Mouse (Mus musculus) thymus, adult 2 months (tissue): ENCODE results near the gene Igfbp6. TPM values are rescaled to one million over a fixed set of nuclear protein-coding genes. Genes with fewer than 3 reads are reported as not detected.

Source experiments
- DNase-seq: peaks from one replicate; pipeline ENCODE4 v3.0.0; 2021
- H3K27ac ChIP-seq: fragments of 200-500 bp; 2 replicates; pipeline ENCODE4 v1.5.1; 2012; ENCODE audit warnings: low read length, control low read depth; ENCODE audit not compliant: control insufficient read depth, insufficient read depth
- H3K27me3 ChIP-seq: fragments of 200-500 bp; 2 replicates; pipeline ENCODE4 v1.6.1; 2012; ENCODE audit warnings: mild to moderate bottlenecking, low read length, moderate library complexity, mixed read lengths; ENCODE audit not compliant: control insufficient read depth, insufficient read depth
- H3K36me3 ChIP-seq: fragments of 200-500 bp; 2 replicates; pipeline ENCODE4 v1.6.1; 2012; ENCODE audit warnings: mild to moderate bottlenecking, low read length, moderate library complexity; ENCODE audit not compliant: control insufficient read depth, insufficient read depth
- H3K4me1 ChIP-seq: fragments of 200-500 bp; replicated peaks from 2 replicates; pipeline ENCODE4 v1.6.1; 2012; ENCODE audit warnings: low read length; ENCODE audit not compliant: control insufficient read depth, insufficient read depth
- H3K4me3 ChIP-seq: fragments of 200-500 bp; 2 replicates; pipeline ENCODE4 v1.5.1; 2012; ENCODE audit warnings: mild to moderate bottlenecking, low read length, control low read depth, moderate library complexity; ENCODE audit not compliant: control insufficient read depth, insufficient read depth
- CTCF ChIP-seq: fragments of 200-500 bp; IDR thresholded peaks from 2 replicates; pipeline ENCODE4 v1.5.1; 2012; ENCODE audit warnings: mild to moderate bottlenecking, control low read depth, low read length, moderate library complexity, borderline replicate concordance; ENCODE audit not compliant: control insufficient read depth, poor library complexity, insufficient read depth; ENCODE audit errors: extremely low read depth
- POLR2A ChIP-seq: fragments of 200-500 bp; IDR thresholded peaks from 2 replicates; pipeline ENCODE4 v1.6.1; 2012; ENCODE audit warnings: mild to moderate bottlenecking, low read length, control low read depth, moderate library complexity; ENCODE audit not compliant: control insufficient read depth, poor library complexity, insufficient read depth; ENCODE audit errors: extremely low read depth
- WGBS: fragments of 180-500 bp; shearing (Covaris S2); methylation state at CpG from one replicate; pipeline ENCODE4 v1.1.7; 2018; 5-methylcytosine and 5-hydroxymethylcytosine counted together
- polyA plus RNA-seq: library from polyadenylated mRNA; depleted of rRNA; stranded (reverse); fragments of >200 nt; gene quantifications from 2 replicates; pipeline ENCODE4 v1.2.3, GENCODE M21; 2012

Igfbp6 gene
- polyA plus RNA-seq, 1 experiment: 30.2 TPM

DNA sequence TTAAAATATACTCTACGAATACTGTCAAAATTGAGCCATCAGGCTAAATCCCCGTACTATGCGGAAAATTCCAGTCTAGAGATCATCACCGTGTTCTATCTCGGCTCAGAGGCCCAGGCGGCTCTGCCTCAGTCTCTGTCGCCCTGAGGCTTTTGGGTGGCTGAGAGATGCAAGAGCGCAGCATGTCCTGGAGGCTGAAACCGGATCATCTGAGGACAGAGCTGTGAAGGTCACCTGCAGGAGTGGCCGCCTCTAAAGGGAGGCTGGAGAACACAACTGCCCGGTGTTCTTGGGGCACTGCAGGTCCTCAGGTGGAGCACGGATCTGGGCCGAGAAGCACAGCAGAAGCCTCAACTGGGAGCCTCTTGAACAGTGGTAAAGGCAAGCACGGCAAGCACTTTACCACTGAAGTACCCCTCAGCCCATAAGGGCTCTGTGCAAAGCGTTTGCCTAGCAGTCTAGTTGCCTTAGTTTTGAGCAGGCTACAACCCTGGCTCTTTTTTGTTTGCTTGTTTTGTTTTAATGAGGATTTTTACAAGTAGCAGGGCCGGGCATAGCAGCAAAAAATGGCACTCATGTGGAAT lies 31.7 kb downstream of the Igfbp6 start:
- H3K27me3 ChIP-seq: no peaks in the 10 kb centered on the region
- no peak for DNase-seq
- H3K4me3 ChIP-seq: no peak overlapping the region
- 97% methylated on average over 16 of the region's 16 CpGs for WGBS
- TF ChIP-seq CTCF: no peak
- TF ChIP-seq POLR2A: no peak
- H3K27ac ChIP-seq: no peak overlapping the region
- H3K4me1 ChIP-seq: peaks cover 2% of the 10 kb centered on the region; the same call in 1 of the 2 replicates
- no peaks in the 10 kb centered on the region for H3K36me3 ChIP-seq

DNA sequence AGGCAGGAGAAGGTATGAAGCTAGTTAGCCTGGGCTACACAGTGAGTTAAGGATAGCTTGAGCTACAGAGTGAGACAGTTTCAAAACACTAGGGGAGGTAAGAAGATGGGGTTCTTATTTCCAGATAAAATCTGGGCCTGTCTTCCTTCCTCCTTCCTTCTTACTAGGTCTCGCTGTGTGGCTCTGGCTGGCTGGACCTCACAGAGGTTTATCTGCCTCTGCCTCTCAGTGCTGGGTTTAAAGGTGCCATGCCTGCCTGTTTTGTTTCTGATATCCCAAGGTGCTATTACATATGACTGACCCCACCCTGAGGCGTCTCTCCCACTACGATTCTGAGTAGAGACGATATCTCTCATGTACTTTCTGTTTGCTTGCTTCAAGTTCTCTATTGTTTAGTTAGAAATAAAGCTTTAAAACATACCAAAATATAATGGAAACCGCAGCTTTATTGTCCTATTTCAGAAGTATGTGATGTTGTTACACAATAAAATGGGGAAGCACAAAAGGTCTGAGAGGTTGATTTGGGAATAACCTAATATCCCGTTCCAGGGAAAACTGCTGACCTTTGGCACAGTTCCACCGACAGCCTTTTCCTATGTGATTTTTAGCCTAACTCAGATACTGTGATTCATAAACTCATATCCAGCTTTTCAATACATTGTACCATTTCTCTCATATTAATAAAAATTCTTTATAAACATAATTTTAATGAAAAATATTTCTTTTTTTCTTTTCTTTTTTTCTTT lies 32.6 kb downstream of the Igfbp6 start:
- Histone ChIP-seq H3K27me3 (no peaks in the 10 kb centered on the region), H3K4me1 (peaks cover 2% of the 10 kb centered on the region; the same call in 1 of the 2 replicates), H3K4me3 (no peak overlapping the region), H3K36me3 (no peaks in the 10 kb centered on the region), H3K27ac (no peak overlapping the region)
- 89% methylated on average over 7 of the region's 7 CpGs for WGBS
- TF ChIP-seq POLR2A: no peak
- no peak for TF ChIP-seq CTCF
- no peak for DNase-seq

DNA sequence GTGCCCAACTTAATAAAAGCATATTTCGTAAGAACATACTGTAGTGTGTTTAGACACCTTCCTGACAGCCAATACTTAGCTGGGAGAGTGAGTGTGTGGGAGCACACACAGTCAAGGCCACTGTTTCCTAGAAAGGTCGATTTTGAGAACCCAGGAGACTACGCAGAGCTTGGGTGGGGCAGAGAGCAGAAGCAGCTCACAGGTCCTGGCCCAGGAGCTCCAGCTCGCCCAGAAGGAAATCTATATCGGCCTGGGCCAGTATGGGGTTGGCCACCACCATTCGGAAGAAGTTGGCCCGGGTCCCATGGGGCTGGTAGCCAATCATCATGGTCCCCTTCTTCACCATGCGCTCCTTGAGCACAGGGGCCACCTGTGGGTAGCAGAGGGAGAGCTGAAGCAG lies 33.3 kb downstream of the Igfbp6 start:
- Histone ChIP-seq H3K27me3 (no peaks in the 10 kb centered on the region), H3K36me3 (no peaks in the 10 kb centered on the region), H3K4me3 (no peak overlapping the region), H3K27ac (no peak overlapping the region), H3K4me1 (peaks cover 2% of the 10 kb centered on the region; the same call in 1 of the 2 replicates)
- WGBS: 89% methylated on average over 8 of the region's 8 CpGs
- TF ChIP-seq CTCF (no peak), POLR2A (no peak)
- DNase-seq: no peak

DNA sequence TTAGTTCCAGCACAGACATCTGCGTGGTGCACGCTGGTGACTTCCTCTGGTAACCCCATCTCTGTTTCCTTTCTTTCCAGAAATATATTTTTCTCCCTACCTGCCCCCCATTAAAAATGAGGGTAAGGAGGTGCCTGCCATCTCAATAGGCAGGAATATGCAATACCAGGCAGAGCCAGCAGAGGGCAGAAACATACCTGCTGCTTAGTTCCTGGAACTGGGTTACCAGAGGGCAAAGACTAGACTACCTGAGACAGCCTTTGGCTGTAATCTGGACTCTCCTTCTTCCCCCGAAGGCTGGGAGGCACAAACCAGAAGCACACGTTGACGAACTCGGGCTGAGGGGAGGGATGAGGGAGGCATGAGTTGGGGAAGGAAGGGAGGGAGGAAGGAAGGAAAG lies 34.1 kb downstream of the Igfbp6 start:
- WGBS: 15% methylated on average over 6 of the region's 6 CpGs
- Histone ChIP-seq H3K4me1 (peaks cover 2% of the 10 kb centered on the region; the same call in 1 of the 2 replicates), H3K27ac (no peak overlapping the region), H3K4me3 (no peak overlapping the region), H3K36me3 (no peaks in the 10 kb centered on the region), H3K27me3 (no peaks in the 10 kb centered on the region)
- DNase-seq: peak; percentile 87
- TF ChIP-seq CTCF: no peak
- TF ChIP-seq POLR2A: no peak

DNA sequence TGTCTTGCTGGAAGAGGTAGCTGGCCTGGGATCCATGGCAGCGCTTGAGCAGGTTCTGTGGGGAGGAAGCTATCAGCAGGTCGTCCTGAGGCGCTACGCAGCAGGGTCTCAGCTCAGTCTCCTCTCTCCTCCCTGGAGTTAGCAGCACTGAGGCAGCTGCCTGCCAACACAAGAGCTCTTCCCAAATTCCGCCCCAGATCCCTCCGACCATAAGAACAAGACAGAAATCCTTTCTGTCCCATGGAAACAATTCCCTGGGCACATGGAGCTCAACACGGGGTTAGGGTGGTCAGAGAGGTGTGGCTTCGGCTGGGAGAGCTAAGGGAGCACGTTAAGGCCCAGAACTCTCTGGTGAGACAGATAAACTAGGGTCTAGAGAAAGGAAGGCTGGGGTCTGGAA lies 34.9 kb downstream of the Igfbp6 start:
- Histone ChIP-seq H3K4me3 (no peak overlapping the region), H3K36me3 (no peaks in the 10 kb centered on the region), H3K27ac (no peak overlapping the region), H3K27me3 (no peaks in the 10 kb centered on the region), H3K4me1 (peaks cover 2% of the 10 kb centered on the region; the same call in 1 of the 2 replicates)
- no peak for DNase-seq
- TF ChIP-seq POLR2A: no peak
- TF ChIP-seq CTCF: no peak
- WGBS: 95% methylated on average over 9 of the region's 9 CpGs

DNA sequence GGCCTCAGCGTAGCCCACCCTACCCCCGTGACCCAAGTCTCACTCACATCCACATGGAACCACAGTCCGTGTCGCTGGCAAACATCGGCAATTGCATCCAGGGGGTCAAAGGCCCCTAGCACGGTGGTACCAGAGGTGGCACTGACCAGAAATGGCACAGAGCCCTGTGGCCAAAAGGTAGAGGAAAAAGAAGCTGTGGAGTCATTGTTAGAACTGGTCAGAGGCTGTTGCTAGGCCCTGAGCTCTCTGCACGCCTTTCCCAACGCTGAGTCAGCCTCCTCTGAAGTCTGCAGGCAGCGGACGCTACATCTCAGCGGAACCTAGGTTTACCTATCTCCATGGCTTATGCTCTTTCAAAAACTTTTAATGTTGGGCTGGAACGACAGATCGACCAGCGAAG lies 35.8 kb downstream of the Igfbp6 start:
- no peak for DNase-seq
- Histone ChIP-seq H3K27me3 (no peaks in the 10 kb centered on the region), H3K4me1 (peaks cover 2% of the 10 kb centered on the region; the same call in 1 of the 2 replicates), H3K27ac (no peak overlapping the region), H3K4me3 (no peak overlapping the region), H3K36me3 (no peaks in the 10 kb centered on the region)
- 97% methylated on average over 14 of the region's 14 CpGs for WGBS
- TF ChIP-seq CTCF: no peak
- no peak for TF ChIP-seq POLR2A
